Mouse (Mus musculus): Measurements from ENCODE around the gene Rpl36a-ps1. TPM values are rescaled to one million over a fixed set of nuclear protein-coding genes. Genes with fewer than 3 reads are reported as not detected.

Rpl36a-ps1 gene
- polyA plus RNA-seq (2012; rRNA removed) = not detected in 2 replicates

GRCm38 (mm10) chr14:98994218-98994617 is at the start of gene Rpl36a-ps1:
Gene Rpl36a-ps1, minus strand, starts transcription at chr14:98994318.

Other genes starting within 250 kb of the Rpl36a-ps1 start
- gene Mzt1, start 51.8 kb upstream of the Rpl36a-ps1 start, polyA plus RNA-seq (2012; rRNA removed) = 4.1 and 7.0 TPM in 2 replicates
- gene Bora, start 51.9 kb upstream of the Rpl36a-ps1 start, polyA plus RNA-seq (2012; rRNA removed) = 2.6 and 4.1 TPM in 2 replicates
- 1.6 and 2.2 TPM in 2 replicates for gene Pibf1, start 105.1 kb upstream of the Rpl36a-ps1 start, polyA plus RNA-seq (2012; rRNA removed)
- 10.9 and 13.6 TPM in 2 replicates for gene Dis3, start 105.5 kb upstream of the Rpl36a-ps1 start, polyA plus RNA-seq (2012; rRNA removed)